Mouse (Mus musculus): Measurements from ENCODE around the gene Ppt2.

DNA sequence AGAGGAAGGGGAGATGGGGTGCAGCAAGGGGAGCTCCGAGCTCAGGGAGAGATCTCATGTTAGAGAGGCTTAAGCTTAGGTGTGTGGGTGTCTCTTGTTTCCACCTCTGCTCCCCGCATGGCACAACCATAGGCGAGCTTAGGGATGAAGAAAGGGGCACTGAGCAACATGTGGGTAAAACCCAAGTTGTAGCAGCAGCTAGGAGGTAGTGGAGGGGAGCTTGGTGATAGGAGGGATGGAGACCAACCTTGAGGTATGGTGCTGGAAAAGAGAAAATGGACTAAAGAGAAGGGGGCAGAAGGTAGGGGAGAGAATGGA lies 31.5 kb upstream of the Ppt2 start:
- TF ChIP-seq POLR2AphosphoS5 (IDR thresholded peaks at IDR 0.05; ENCODE audit: insufficient replicate concordance, low read depth, low read length) (no peak), CTCF (IDR thresholded peaks at IDR 0.05; ENCODE audit: low read depth, low read length) (no peak)
